Mouse (Mus musculus) liver, embryonic 13.5 days (tissue): Measurements from ENCODE around the gene Omp. TPM values are rescaled to one million over a fixed set of nuclear protein-coding genes. Genes with fewer than 3 reads are reported as not detected.
A peak's percentile ranks its signal among the peaks of the same experiment; 100 is the strongest.

Source experiments
- ATAC-seq: fragments of 200-750 bp; cut with Nextera tagmentation; 2 replicates; pipeline ENCODE4 v1.8.0; 2017; ENCODE audit warnings: low read depth, mild to moderate bottlenecking, moderate number of reproducible peaks, moderate library complexity
- DNase-seq: peaks from one replicate; pipeline ENCODE4 v3.0.0; 2022
- H3K27ac ChIP-seq: fragments of 300-500 bp; sonication (generic); 2 replicates; pipeline ENCODE4 v1.5.1; 2015; ENCODE audit warnings: moderate library complexity, mild to moderate bottlenecking, inconsistent platforms
- H3K27me3 ChIP-seq: fragments of 300-500 bp; sonication (generic); 2 replicates; pipeline ENCODE4 v1.6.1; 2015; ENCODE audit warnings: mild to moderate bottlenecking, inconsistent platforms
- H3K36me3 ChIP-seq: fragments of 300-500 bp; sonication (generic); 2 replicates; pipeline ENCODE4 v1.6.1; 2015; ENCODE audit warnings: mild to moderate bottlenecking, inconsistent platforms
- H3K4me1 ChIP-seq: fragments of 300-500 bp; sonication (generic); replicated peaks from 2 replicates; pipeline ENCODE4 v1.6.1; 2015; ENCODE audit warnings: inconsistent platforms
- H3K4me2 ChIP-seq: fragments of 300-500 bp; sonication (generic); 2 replicates; pipeline ENCODE4 v1.6.1; 2015; ENCODE audit warnings: inconsistent platforms, mild to moderate bottlenecking, moderate library complexity
- H3K4me3 ChIP-seq: fragments of 300-500 bp; sonication (generic); replicated peaks from 2 replicates; pipeline ENCODE4 v1.5.1; 2015; ENCODE audit warnings: mild to moderate bottlenecking, inconsistent platforms
- H3K9ac ChIP-seq: fragments of 300-500 bp; sonication (generic); 2 replicates; pipeline ENCODE4 v1.6.1; 2015; ENCODE audit warnings: mild to moderate bottlenecking, inconsistent platforms
- H3K9me3 ChIP-seq: fragments of 300-500 bp; sonication (generic); replicated peaks from 2 replicates; pipeline ENCODE4 v1.6.1; 2016; ENCODE audit warnings: inconsistent platforms
- WGBS: fragments of 180-500 bp; shearing (Covaris S2); methylation state at CpG from one replicate; pipeline ENCODE4 v1.1.7; 2015; ENCODE audit not compliant: insufficient replicate concordance; 5-methylcytosine and 5-hydroxymethylcytosine counted together
- polyA plus RNA-seq: library from polyadenylated mRNA; unstranded; fragments of >200 nt; fragmentation: Nextera tagmentation; extraction: Ambion mirVana; gene quantifications from 2 replicates; pipeline ENCODE4 v1.2.1, GENCODE M21; 2015

Gene Omp
- polyA plus RNA-seq, 1 experiment from 2014 or later = 0.76 TPM

DNA sequence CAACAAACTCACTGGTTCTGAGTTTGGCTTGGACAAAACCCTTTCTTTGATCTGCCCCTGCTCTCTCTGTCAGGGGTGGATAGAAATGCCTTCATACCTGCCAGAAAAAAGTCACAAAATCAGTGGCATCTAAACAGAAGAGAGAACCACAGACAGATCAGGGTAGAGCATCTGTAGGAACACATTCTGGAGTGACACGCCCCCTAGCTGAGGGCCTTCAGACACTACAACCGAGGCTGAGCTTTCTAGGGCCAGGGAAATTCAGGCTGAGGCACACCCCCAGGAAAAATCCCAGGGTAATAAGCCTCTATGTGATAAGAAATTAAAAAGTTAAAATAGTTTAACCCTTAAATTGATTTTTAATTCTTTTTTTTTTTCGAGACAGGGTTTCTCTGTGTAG lies 8.0 kb upstream of the Omp start:
- 40% methylated on average over 3 of the region's 3 CpGs for WGBS

DNA sequence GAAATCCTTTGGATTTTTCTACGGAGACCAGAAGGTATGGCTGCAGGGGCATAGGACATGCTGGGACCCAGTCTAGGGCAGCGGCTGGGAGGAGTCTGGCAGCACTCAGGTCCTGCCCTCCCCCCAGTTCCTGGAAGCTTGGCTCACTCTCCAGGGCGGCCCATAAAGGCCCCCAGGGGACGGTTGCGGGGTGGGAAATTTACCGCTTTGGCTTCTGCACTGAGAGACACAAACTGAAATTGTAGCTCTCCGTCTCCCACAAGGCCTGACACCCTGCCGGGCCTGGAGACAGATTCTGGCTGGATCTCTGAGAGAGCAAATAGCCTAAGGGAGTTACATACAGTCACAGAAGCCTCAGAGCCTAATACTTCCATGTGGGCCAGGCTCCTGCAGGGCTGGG lies 7.1 kb upstream of the Omp start:
- Histone ChIP-seq H3K4me1 (peaks cover 72% of the 10 kb centered on the region), H3K27ac (no peak overlapping the region), H3K9ac (0 out of 2 replicates have a peak overlapping the region, but pooled peaks have one; percentile 2), H3K4me3 (no peak overlapping the region), H3K4me2 (no peak overlapping the region), H3K36me3 (peaks cover 42% of the 10 kb centered on the region), H3K9me3 (no peaks in the 10 kb centered on the region), H3K27me3 (no peaks in the 10 kb centered on the region)
- 81% methylated on average over 8 of the region's 8 CpGs for WGBS
- ATAC-seq (no peak), DNase-seq (no peak)

More for the DNA sequence above, 8.0 kb upstream of the Omp start:
- H3K9me3 ChIP-seq = no peaks in the 10 kb centered on the region
- peaks cover 76% of the 10 kb centered on the region for H3K4me1 ChIP-seq
- no peak overlapping the region for H3K4me2 ChIP-seq
- ATAC-seq = no peak
- peaks cover 40% of the 10 kb centered on the region for H3K36me3 ChIP-seq
- H3K27ac ChIP-seq = no peak overlapping the region
- H3K4me3 ChIP-seq = no peak overlapping the region
- no peak for DNase-seq
- no peaks in the 10 kb centered on the region for H3K27me3 ChIP-seq
- no peak overlapping the region for H3K9ac ChIP-seq

DNA sequence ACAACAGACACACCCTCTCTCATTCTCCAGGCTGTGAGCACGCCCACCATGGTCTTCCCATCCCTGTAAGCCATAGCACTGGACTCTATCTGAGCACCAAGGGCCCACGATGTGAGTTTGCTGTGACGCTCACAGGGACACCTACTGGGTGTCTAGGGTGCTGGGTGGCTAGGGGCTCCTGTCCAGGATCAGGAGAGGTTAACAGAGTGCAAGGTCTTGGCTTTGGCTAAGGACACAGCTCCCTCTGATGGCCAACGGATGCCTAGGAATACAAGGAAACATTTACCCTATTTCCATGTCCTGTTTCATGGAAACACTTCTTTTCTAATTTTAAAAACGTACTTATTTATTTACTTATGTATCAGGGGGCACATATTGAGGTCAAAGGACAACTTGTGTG lies 5.2 kb upstream of the Omp start:
- H3K4me3 ChIP-seq = no peak overlapping the region
- no peak overlapping the region for H3K9ac ChIP-seq
- peaks cover 62% of the 10 kb centered on the region for H3K4me1 ChIP-seq
- H3K27me3 ChIP-seq = no peaks in the 10 kb centered on the region
- H3K36me3 ChIP-seq = peaks cover 51% of the 10 kb centered on the region
- no peak for DNase-seq
- peak; percentile 13; the same call in 1 of the 2 replicates for ATAC-seq
- H3K4me2 ChIP-seq = no peak overlapping the region
- no peaks in the 10 kb centered on the region for H3K9me3 ChIP-seq
- H3K27ac ChIP-seq = no peak overlapping the region
- WGBS = 51% methylated on average over 5 of the region's 5 CpGs

DNA sequence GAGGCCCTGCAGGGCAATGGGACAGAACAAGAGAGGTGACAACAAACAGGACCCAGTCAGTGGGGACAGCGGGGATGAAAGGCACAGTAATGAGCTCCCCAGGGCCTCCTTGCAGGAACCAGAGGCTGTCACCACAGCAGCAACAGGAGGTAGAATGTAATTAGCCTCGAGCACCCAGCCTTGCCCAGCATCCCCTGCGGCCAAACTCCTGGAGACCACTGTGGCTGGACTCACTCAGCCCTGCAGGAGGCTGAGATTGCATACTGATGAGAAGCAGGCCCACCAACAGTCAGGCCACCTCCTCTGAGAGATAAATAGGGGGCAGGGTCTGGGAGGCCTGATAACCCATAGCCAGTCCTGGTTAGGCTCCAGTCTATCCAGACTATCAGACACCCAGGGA lies 4.5 kb upstream of the Omp start:
- Histone ChIP-seq H3K27me3 (no peaks in the 10 kb centered on the region), H3K4me3 (no peak overlapping the region), H3K36me3 (peaks cover 59% of the 10 kb centered on the region), H3K27ac (no peak overlapping the region), H3K9me3 (no peaks in the 10 kb centered on the region), H3K4me2 (no peak overlapping the region), H3K4me1 (peaks cover 61% of the 10 kb centered on the region), H3K9ac (no peak overlapping the region)
- ATAC-seq = peak; percentile 12; the same call in 1 of the 2 replicates
- DNase-seq = no peak
- WGBS = 44% methylated on average over 3 of the region's 3 CpGs

DNA sequence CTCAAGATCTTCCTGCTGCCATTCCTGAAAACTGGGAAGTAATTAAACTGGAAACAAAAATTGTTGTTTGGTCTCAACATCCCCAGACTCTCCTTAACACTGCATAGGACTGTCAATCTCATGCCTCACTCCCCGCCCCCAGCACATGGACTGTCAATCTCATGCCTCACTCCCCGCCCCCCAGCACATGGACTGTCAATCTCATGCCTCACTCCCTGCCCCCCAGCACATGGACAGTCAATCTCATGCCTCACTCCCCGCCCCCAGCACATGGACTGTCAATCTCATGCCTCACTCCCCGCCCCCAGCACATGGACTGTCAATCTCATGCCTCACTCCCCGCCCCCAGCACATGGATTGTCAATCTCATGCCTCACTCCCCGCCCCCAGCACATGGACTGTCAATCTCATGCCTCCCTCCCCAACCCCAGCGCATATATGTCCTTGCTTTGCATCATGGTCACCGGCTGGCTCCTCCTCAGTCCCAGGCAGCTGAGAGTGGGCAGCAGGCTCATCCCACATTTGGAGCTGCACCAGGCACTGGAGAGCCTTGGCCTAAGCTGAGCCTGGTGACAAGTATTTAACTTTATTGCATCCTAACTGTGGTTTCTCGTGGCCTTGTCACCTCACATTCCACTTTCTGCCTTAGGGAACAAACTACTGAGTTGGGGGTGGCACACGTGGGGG lies 3.6 kb upstream of the Omp start:
- Histone ChIP-seq H3K4me3 (no peak overlapping the region), H3K27ac (no peak overlapping the region), H3K4me2 (no peak overlapping the region), H3K4me1 (peaks cover 58% of the 10 kb centered on the region), H3K9ac (no peak overlapping the region), H3K36me3 (peaks cover 66% of the 10 kb centered on the region), H3K27me3 (no peaks in the 10 kb centered on the region), H3K9me3 (no peaks in the 10 kb centered on the region)
- DNase-seq (no peak), ATAC-seq (no peak)
- 70% methylated on average over 10 of the region's 10 CpGs for WGBS

DNA sequence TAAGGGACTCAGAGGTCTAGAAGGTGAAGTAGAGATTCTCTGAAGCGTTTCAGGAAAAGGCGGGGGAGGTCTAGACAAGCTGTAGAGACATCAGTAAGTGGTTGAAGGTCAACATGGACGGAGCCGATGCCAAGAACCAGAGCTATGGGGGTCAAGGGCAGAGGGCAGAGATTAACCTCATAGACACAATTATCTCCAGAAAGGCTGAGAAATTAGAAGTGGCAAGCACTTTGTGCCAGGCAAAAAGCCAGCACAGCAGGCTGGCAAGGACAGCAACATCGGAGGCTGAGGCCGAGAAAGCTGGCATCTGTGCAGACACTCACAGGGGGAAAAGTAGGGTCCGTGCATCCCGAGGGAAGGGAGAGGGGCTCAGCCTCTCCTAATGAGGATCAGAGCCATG lies 2.5 kb upstream of the Omp start:
- 88% methylated on average over 8 of the region's 8 CpGs for WGBS
- no peak overlapping the region for H3K27ac ChIP-seq
- no peak for ATAC-seq
- peaks cover 62% of the 10 kb centered on the region for H3K36me3 ChIP-seq
- peaks cover 57% of the 10 kb centered on the region for H3K4me1 ChIP-seq
- no peak for DNase-seq
- H3K9ac ChIP-seq = no peak overlapping the region
- no peak overlapping the region for H3K4me3 ChIP-seq
- no peaks in the 10 kb centered on the region for H3K9me3 ChIP-seq
- H3K4me2 ChIP-seq = no peak overlapping the region
- no peaks in the 10 kb centered on the region for H3K27me3 ChIP-seq

DNA sequence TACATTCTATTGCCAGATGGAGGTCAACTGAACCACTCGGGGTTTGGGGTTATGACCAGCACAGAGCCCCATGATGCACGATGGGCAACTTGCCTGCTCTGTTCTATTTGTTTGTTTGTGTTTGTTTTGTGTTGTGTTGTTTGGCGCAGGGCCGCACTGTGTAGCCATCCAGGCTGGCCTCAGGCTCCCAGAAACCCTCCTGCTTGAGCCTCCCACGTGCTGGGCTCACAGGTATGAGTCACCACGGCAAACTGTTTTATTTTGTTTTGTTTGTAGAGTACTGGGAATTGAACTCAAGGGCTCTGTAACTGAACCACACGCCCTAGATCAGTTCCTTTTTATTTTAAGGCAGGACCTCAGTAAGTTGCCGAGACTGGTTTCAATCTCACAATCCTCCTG lies 1.1 kb upstream of the Omp start:
- Histone ChIP-seq H3K9ac (no peak overlapping the region), H3K9me3 (no peaks in the 10 kb centered on the region), H3K4me3 (no peak overlapping the region), H3K4me1 (peaks cover 58% of the 10 kb centered on the region), H3K27me3 (no peaks in the 10 kb centered on the region), H3K4me2 (no peak overlapping the region), H3K27ac (no peak overlapping the region), H3K36me3 (peaks cover 49% of the 10 kb centered on the region)
- DNase-seq = no peak
- ATAC-seq = no peak
- WGBS = 78% methylated on average over 8 of the region's 8 CpGs

DNA sequence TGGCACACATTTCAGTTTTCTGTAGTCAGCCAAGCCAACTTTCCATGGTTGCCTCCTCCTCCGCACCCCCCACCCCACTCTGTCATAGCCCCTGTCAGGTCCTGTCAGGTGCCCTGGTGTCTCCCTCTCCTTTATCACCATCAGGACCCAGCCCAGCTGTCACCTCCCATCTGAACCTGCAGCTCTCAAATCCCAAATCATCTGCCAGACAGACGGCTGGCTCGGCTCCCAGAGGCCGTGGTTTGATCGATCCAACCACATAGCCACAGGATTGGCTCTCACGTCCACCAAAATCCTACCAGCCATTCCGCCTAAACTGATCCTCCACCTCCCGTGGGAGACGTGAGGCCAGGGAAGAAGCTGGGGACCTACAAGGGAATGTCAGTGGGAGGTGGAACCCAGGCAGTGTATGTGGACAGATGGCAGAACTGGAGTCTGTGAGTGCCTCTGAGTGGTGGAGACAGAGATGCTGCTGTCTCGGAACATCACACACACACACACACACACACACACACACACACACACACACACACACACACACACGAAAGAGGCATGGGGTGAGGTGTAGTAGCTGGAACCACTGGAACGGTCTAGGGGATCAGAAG lies 642 bp upstream of the Omp start:
- Histone ChIP-seq H3K9me3 (no peaks in the 10 kb centered on the region), H3K4me2 (no peak overlapping the region), H3K27ac (no peak overlapping the region), H3K36me3 (peaks cover 47% of the 10 kb centered on the region), H3K4me3 (no peak overlapping the region), H3K4me1 (peaks cover 58% of the 10 kb centered on the region), H3K9ac (no peak overlapping the region), H3K27me3 (no peaks in the 10 kb centered on the region)
- WGBS = 80% methylated on average over 11 of the region's 12 CpGs
- ATAC-seq = no peak
- DNase-seq = no peak

DNA sequence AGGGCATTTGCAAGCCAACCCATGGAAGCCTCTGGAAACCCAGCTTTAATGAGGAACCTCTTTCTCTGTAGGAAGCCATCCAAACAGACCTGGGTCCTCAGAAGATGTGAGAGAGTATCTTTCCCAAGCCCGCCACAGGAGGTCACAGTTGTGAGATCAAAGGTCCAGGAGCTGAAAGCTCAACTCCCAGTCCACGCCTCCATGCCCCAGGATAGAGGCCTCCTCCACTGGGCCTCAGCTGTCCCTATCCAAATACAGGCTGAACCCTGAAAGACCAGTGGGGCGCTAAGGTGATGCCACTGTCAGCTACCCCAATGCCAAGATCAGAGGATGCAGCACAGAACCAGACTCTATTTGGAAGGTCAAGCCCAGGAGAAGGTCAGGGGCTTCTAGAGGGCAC lies 2.7 kb downstream of the Omp start:
- no peak overlapping the region for H3K4me3 ChIP-seq
- H3K36me3 ChIP-seq = peaks cover 42% of the 10 kb centered on the region
- H3K27me3 ChIP-seq = no peaks in the 10 kb centered on the region
- peaks cover 61% of the 10 kb centered on the region for H3K4me1 ChIP-seq
- DNase-seq (no peak), ATAC-seq (no peak)
- H3K4me2 ChIP-seq = no peak overlapping the region
- WGBS = 85% methylated on average over 3 of the region's 3 CpGs
- H3K9me3 ChIP-seq = no peaks in the 10 kb centered on the region
- no peak overlapping the region for H3K9ac ChIP-seq
- H3K27ac ChIP-seq = no peak overlapping the region

DNA sequence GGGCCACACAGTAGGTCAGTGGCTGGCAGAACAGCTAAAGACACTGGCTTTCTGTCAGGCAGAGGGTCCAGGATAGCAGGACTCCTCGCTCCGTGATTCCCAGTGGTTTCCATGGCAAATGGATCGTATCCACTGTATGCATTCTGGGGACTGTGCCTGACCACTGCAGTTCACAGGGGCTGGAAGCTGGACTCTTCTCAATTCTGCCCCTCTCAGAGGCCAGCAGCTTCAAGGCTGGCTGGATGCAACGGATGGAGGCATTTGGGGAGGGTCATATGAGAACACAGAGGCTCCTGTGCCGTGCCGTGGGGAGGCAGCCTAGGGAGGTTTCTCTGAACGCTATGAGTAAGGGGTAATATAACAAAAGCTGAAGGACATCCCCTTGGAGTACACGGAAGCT lies 3.1 kb downstream of the Omp start:
- Histone ChIP-seq H3K4me2 (no peak overlapping the region), H3K4me3 (no peak overlapping the region), H3K27ac (no peak overlapping the region), H3K9ac (no peak overlapping the region), H3K9me3 (no peaks in the 10 kb centered on the region), H3K36me3 (peaks cover 39% of the 10 kb centered on the region), H3K4me1 (peaks cover 61% of the 10 kb centered on the region), H3K27me3 (no peaks in the 10 kb centered on the region)
- no peak for ATAC-seq
- DNase-seq = no peak
- 85% methylated on average over 8 of the region's 8 CpGs for WGBS

DNA sequence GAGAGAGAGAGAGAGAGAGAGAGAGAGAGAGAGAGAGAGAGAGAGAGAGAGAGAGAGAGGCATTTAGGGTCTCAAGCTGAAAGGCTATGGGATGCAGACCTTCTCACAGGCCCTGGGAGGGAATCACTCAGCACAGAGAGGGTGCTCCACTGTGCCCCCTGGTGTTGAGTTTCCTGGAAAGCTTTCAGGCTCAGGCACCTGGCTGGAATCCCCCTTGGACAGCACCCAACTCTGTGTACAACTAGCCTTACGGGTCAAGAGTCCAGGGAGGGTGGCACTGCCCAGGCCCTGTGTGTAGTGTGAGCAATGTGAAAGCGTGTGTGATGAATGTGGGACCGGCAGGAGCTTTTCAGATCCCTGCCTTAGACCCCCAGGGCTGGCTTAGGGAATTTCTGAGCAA lies 4.1 kb downstream of the Omp start:
- H3K36me3 ChIP-seq = peaks cover 30% of the 10 kb centered on the region
- H3K4me3 ChIP-seq = no peak overlapping the region
- 71% methylated on average over 3 of the region's 3 CpGs for WGBS
- H3K9ac ChIP-seq = no peak overlapping the region
- no peaks in the 10 kb centered on the region for H3K27me3 ChIP-seq
- DNase-seq = no peak
- no peak overlapping the region for H3K4me2 ChIP-seq
- H3K27ac ChIP-seq = no peak overlapping the region
- peaks cover 58% of the 10 kb centered on the region for H3K4me1 ChIP-seq
- peak; percentile 53 for ATAC-seq
- no peaks in the 10 kb centered on the region for H3K9me3 ChIP-seq

DNA sequence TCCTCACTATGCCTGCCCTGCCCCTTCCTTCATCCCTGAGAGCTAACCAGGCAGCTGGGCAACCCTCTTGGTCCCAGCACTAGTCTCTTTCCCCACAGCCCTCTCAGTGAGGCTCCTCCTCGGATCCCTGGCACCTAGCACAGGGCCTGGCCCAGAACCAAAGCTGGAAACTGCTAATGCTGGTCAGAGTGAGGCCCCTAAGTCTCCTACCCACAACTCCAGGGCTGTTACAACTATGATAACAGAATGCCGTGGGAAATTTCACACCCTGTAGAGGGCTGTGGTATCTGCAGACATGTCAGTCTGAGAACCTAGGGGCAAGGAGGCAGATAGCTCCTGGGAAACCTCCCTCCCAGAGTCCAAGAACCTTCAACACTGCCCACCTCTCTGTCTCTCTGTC lies 4.7 kb downstream of the Omp start:
- H3K4me3 ChIP-seq = no peak overlapping the region
- H3K9ac ChIP-seq = no peak overlapping the region; the same call in 1 of the 2 replicates
- peak overlapping the region; percentile 57 for H3K27ac ChIP-seq
- H3K36me3 ChIP-seq = peaks cover 30% of the 10 kb centered on the region
- peaks cover 52% of the 10 kb centered on the region for H3K4me1 ChIP-seq
- H3K4me2 ChIP-seq = 0 out of 2 replicates have a peak overlapping the region, but pooled peaks have one; percentile 8
- DNase-seq (peak; percentile 29), ATAC-seq (peak; percentile 82)
- no peaks in the 10 kb centered on the region for H3K9me3 ChIP-seq
- 7% methylated on average over 2 of the region's 2 CpGs for WGBS
- no peaks in the 10 kb centered on the region for H3K27me3 ChIP-seq
